Mouse (Mus musculus): ENCODE results near the gene Fnbp1.
"Not testable (repeated sequence)": the region's sequence is repeated elsewhere in the genome, so short reads cannot be mapped to it uniquely, and the experiment has no call there.

Fnbp1 gene

GRCm38 (mm10) chr2:31141867-31142454 is at the start of gene Fnbp1:
Gene Fnbp1 (minus strand): TSS chr2:31142008.
- peak; percentile 90 to 94 for DNase-seq

- no peak for DNase-seq
Measured at GRCm38 (mm10) chr2:31189654-31190053, 47.8 kb upstream of the Fnbp1 start.

GRCm38 (mm10) chr2:31188691-31189090 is 46.9 kb upstream of the Fnbp1 start:
- DNase-seq, result no peak

- peak in 1 of 2 experiments; percentile 40 for DNase-seq
Measured at GRCm38 (mm10) chr2:31183830-31184229, 42.0 kb upstream of the Fnbp1 start.

- no peak for DNase-seq
Measured at GRCm38 (mm10) chr2:31182786-31183330, 41.0 kb upstream of the Fnbp1 start.

- no peak for DNase-seq
Measured at GRCm38 (mm10) chr2:31180081-31180551, 38.3 kb upstream of the Fnbp1 start.

GRCm38 (mm10) chr2:31179471-31179870 is 37.7 kb upstream of the Fnbp1 start:
- DNase-seq, result no peak

- peak; percentile 44 to 59 for DNase-seq
Measured at GRCm38 (mm10) chr2:31178593-31178992, 36.8 kb upstream of the Fnbp1 start.

- no peak for DNase-seq
Measured at GRCm38 (mm10) chr2:31173290-31173689, 31.5 kb upstream of the Fnbp1 start.

- no peak for DNase-seq
Measured at GRCm38 (mm10) chr2:31172536-31172935, 30.7 kb upstream of the Fnbp1 start.

GRCm38 (mm10) chr2:31172001-31172400 is 30.2 kb upstream of the Fnbp1 start:
- DNase-seq, result peak in 1 of 2 experiments; percentile 33

- DNase-seq, result no peak
Measured at GRCm38 (mm10) chr2:31170164-31170563, 28.4 kb upstream of the Fnbp1 start.

- DNase-seq, result peak; percentile 38 to 60
Measured at GRCm38 (mm10) chr2:31169001-31169400, 27.2 kb upstream of the Fnbp1 start.

- not testable (repeated sequence) for DNase-seq
Measured at GRCm38 (mm10) chr2:31167571-31167970, 25.8 kb upstream of the Fnbp1 start.

GRCm38 (mm10) chr2:31165529-31165928 is 23.7 kb upstream of the Fnbp1 start:
- peak in 1 of 2 experiments; percentile 32 for DNase-seq

- DNase-seq, result peak; percentile 71 to 80
Measured at GRCm38 (mm10) chr2:31164841-31165455, 23.1 kb upstream of the Fnbp1 start.

GRCm38 (mm10) chr2:31163361-31164118 is 21.7 kb upstream of the Fnbp1 start:
- DNase-seq, result peak; percentile 24 to 46

GRCm38 (mm10) chr2:31161620-31162019 is 19.8 kb upstream of the Fnbp1 start:
- no peak for DNase-seq

GRCm38 (mm10) chr2:31160147-31160920 is 18.5 kb upstream of the Fnbp1 start:
- no peak for DNase-seq

GRCm38 (mm10) chr2:31156846-31157245 is 15.0 kb upstream of the Fnbp1 start:
- DNase-seq, result no peak

- peak; percentile 92 to 94 for DNase-seq
Measured at GRCm38 (mm10) chr2:31151892-31152812, 10.3 kb upstream of the Fnbp1 start, which contains the start of gene Gpr107. Gene Gpr107 (plus strand): TSS chr2:31152316.

All from kidney, postnatal 4 days (tissue).